Mouse (Mus musculus) gastrocnemius, postnatal 14 days (tissue): ENCODE measurements around the gene Teddm1b. TPM values are rescaled to one million over a fixed set of nuclear protein-coding genes. Genes with fewer than 3 reads are reported as not detected.

Experiments
- microRNA-seq, 2 experiments: library from miRNA; unstranded; fragments of <30 nt; microRNA quantifications; one replicate each; pipeline ENCODE4 v1.2.0; 2021
- total RNA-seq, 2 experiments: library from RNA; stranded (reverse); gene quantifications; 2 replicates each; pipeline ENCODE4 v1.2.3; 2021

The Teddm1b gene
- total RNA-seq, 2 experiments from 2014 or later: not detected

Small RNAs within 50 kb of the gene (microRNA-seq; reads per million reads assigned to microRNA genes)
- gene Mir8114: 5.0 to 5.1 reads per million in 2 experiments

Other genes with a start within 250 kb of the Teddm1b start
- gene Rgs8, start 221.3 kb upstream of the Teddm1b start, total RNA-seq: under 1 TPM; 0.31 to 0.68 TPM
- 1 to 10 TPM; 3.1 to 4.1 TPM for gene Rgs16, start 134.0 kb upstream of the Teddm1b start, total RNA-seq
- 1 to 10 TPM; 4.1 TPM for gene Rnasel, start 124.9 kb upstream of the Teddm1b start, total RNA-seq
- not detected for gene Rgsl1, start 30.2 kb upstream of the Teddm1b start, total RNA-seq
- gene Teddm1a, start 17.4 kb downstream of the Teddm1b start, total RNA-seq: not detected
- gene Glul, start 25.6 kb downstream of the Teddm1b start, total RNA-seq: 100 to 1,000 TPM; 120 to 371 TPM
- gene Teddm2, start 25.9 kb downstream of the Teddm1b start, total RNA-seq: 1 to 10 TPM in 1 of 2 experiments, under 1 TPM in 1; 0.70 to 1.4 TPM